Mouse (Mus musculus): ENCODE measurements around the gene Snx27. TPM values are rescaled to one million over a fixed set of nuclear protein-coding genes. Genes with fewer than 3 reads are reported as not detected.
A peak's percentile ranks its signal among the peaks of the same experiment; 100 is the strongest.

Gene Snx27
- polyA plus RNA-seq, 1 experiment from 2014 or later: 21.5 TPM

- DNase-seq (ENCODE audit: low spot score) (no peak), ATAC-seq (no peak; the same call in 1 of the 2 replicates)
- H3K9me3 ChIP-seq (ENCODE audit: low read length): no peaks in the 10 kb centered on the region
- H3K4me3 ChIP-seq (ENCODE audit: low read depth, low read length): no peak overlapping the region
- no peak overlapping the region for H3K4me2 ChIP-seq (replicated peaks; ENCODE audit: low read depth, low read length)
- peaks cover 5% of the 10 kb centered on the region; the same call in 1 of the 2 replicates for H3K4me1 ChIP-seq (ENCODE audit: insufficient read depth, low read depth, low read length)
- H3K27me3 ChIP-seq (replicated peaks; ENCODE audit: insufficient read depth, low read length): no peaks in the 10 kb centered on the region
- 49% methylated on average over 4 of the region's 4 CpGs for WGBS
- H3K36me3 ChIP-seq (ENCODE audit: insufficient read depth, low read length): peaks cover 2% of the 10 kb centered on the region; the same call in 1 of the 2 replicates
- no peak overlapping the region for H3K9ac ChIP-seq (replicated peaks; ENCODE audit: low read depth)
- 0 out of 2 replicates have a peak, but pooled peaks have one; percentile 26 for TF ChIP-seq CTCF (IDR thresholded peaks at IDR 0.05)
- no peak for TF ChIP-seq EP300 (IDR thresholded peaks at IDR 0.05)
- H3K27ac ChIP-seq (ENCODE audit: low read length): 0 out of 2 replicates have a peak overlapping the region, but pooled peaks have one; percentile 20
These were observed 18.0 kb downstream of the Snx27 start for GRCm38 (mm10) chr3:94564356-94565010.

DNA sequence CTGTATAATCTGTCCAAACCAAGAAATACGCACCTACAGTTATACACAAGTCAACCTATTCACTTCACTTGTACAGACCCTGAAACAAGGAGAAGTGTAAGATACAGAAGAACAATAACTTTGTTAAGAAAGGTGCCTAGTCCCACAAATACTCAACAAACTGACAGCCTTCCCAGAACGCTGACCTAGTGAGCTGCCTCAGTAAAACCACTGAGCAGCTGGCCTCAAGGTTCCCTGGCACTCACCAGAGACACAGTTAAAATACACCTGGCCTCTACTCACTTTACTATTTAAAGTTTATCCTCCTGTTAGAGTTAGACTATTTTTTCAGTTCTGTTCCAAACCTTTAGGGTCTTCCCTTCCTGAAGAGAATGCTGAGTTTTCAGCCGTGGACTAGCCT lies 19.4 kb downstream of the Snx27 start:
- Histone ChIP-seq H3K27me3 (replicated peaks; ENCODE audit: insufficient read depth, low read length) (no peaks in the 10 kb centered on the region), H3K4me2 (replicated peaks; ENCODE audit: low read depth, low read length) (no peak overlapping the region), H3K9me3 (ENCODE audit: low read length) (no peaks in the 10 kb centered on the region), H3K9ac (replicated peaks; ENCODE audit: low read depth) (no peak overlapping the region), H3K4me3 (ENCODE audit: low read depth, low read length) (no peak overlapping the region), H3K27ac (ENCODE audit: low read length) (no peak overlapping the region), H3K4me1 (ENCODE audit: insufficient read depth, low read depth, low read length) (peaks cover 5% of the 10 kb centered on the region; the same call in 1 of the 2 replicates), H3K36me3 (ENCODE audit: insufficient read depth, low read length) (peaks cover 10% of the 10 kb centered on the region; the same call in 1 of the 2 replicates)
- no peak for ATAC-seq
- DNase-seq (ENCODE audit: low spot score): no peak
- WGBS: 73% methylated on average over 3 of the region's 3 CpGs
- no peak for TF ChIP-seq CTCF (IDR thresholded peaks at IDR 0.05)
- TF ChIP-seq EP300 (IDR thresholded peaks at IDR 0.05): no peak

GRCm38 (mm10) chr3:94559931-94560429 lies 22.5 kb downstream of the Snx27 start:
- no peak overlapping the region for H3K4me2 ChIP-seq (replicated peaks; ENCODE audit: low read depth, low read length)
- H3K4me3 ChIP-seq (ENCODE audit: low read depth, low read length): no peak overlapping the region
- ATAC-seq (no peak), DNase-seq (ENCODE audit: low spot score) (no peak)
- TF ChIP-seq CTCF (IDR thresholded peaks at IDR 0.05) (no peak), EP300 (IDR thresholded peaks at IDR 0.05) (no peak)
- 0 out of 2 replicates have a peak, but pooled peaks cover under 1% of the 10 kb centered on the region for H3K4me1 ChIP-seq (ENCODE audit: insufficient read depth, low read depth, low read length)
- H3K27me3 ChIP-seq (replicated peaks; ENCODE audit: insufficient read depth, low read length): no peaks in the 10 kb centered on the region
- H3K36me3 ChIP-seq (ENCODE audit: insufficient read depth, low read length): peaks cover 10% of the 10 kb centered on the region; the same call in 1 of the 2 replicates
- no peak overlapping the region for H3K9ac ChIP-seq (replicated peaks; ENCODE audit: low read depth)
- H3K27ac ChIP-seq (ENCODE audit: low read length): no peak overlapping the region
- 70% methylated on average over 5 of the region's 5 CpGs for WGBS
- no peaks in the 10 kb centered on the region for H3K9me3 ChIP-seq (ENCODE audit: low read length)

DNA sequence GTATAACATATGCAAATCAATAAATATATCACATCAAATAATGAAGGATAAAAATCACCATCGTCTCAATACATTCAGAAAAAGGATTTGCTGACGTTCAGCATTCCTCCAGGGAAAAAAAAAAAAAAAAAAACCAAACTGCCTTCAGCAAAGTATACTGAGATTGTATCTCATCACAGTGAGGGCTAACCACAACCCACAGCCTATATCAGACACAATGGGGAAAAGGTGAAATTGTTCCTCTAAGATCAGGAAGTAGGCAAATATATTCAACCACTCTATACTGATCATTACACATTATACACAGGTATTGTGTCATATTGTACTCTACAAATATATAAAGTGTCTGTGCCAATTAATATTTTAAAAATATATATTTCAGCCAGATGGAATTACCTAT lies 33.5 kb downstream of the Snx27 start:
- H3K9ac ChIP-seq (replicated peaks; ENCODE audit: low read depth): no peak overlapping the region
- H3K27me3 ChIP-seq (replicated peaks; ENCODE audit: insufficient read depth, low read length): no peaks in the 10 kb centered on the region
- 83% methylated on average over 2 of the region's 2 CpGs for WGBS
- no peak overlapping the region for H3K4me2 ChIP-seq (replicated peaks; ENCODE audit: low read depth, low read length)
- no peaks in the 10 kb centered on the region for H3K4me1 ChIP-seq (ENCODE audit: insufficient read depth, low read depth, low read length)
- H3K36me3 ChIP-seq (ENCODE audit: insufficient read depth, low read length): no peaks in the 10 kb centered on the region
- H3K9me3 ChIP-seq (ENCODE audit: low read length): no peaks in the 10 kb centered on the region
- no peak overlapping the region for H3K4me3 ChIP-seq (ENCODE audit: low read depth, low read length)
- ATAC-seq (no peak), DNase-seq (ENCODE audit: low spot score) (no peak)
- no peak overlapping the region for H3K27ac ChIP-seq (ENCODE audit: low read length)
- TF ChIP-seq EP300 (IDR thresholded peaks at IDR 0.05): no peak
- no peak for TF ChIP-seq CTCF (IDR thresholded peaks at IDR 0.05)

GRCm38 (mm10) chr3:94537187-94537586 lies 45.3 kb downstream of the Snx27 start:
- Histone ChIP-seq H3K27me3 (replicated peaks; ENCODE audit: insufficient read depth, low read length) (no peaks in the 10 kb centered on the region), H3K4me1 (ENCODE audit: insufficient read depth, low read depth, low read length) (no peaks in the 10 kb centered on the region), H3K36me3 (ENCODE audit: insufficient read depth, low read length) (no peaks in the 10 kb centered on the region), H3K4me2 (replicated peaks; ENCODE audit: low read depth, low read length) (no peak overlapping the region), H3K9ac (replicated peaks; ENCODE audit: low read depth) (no peak overlapping the region), H3K27ac (ENCODE audit: low read length) (no peak overlapping the region), H3K9me3 (ENCODE audit: low read length) (no peaks in the 10 kb centered on the region), H3K4me3 (ENCODE audit: low read depth, low read length) (no peak overlapping the region)
- TF ChIP-seq EP300 (IDR thresholded peaks at IDR 0.05) (no peak), CTCF (IDR thresholded peaks at IDR 0.05) (no peak)
- ATAC-seq: no peak
- DNase-seq (ENCODE audit: low spot score): no peak
- 93% methylated on average over 3 of the region's 3 CpGs for WGBS

DNA sequence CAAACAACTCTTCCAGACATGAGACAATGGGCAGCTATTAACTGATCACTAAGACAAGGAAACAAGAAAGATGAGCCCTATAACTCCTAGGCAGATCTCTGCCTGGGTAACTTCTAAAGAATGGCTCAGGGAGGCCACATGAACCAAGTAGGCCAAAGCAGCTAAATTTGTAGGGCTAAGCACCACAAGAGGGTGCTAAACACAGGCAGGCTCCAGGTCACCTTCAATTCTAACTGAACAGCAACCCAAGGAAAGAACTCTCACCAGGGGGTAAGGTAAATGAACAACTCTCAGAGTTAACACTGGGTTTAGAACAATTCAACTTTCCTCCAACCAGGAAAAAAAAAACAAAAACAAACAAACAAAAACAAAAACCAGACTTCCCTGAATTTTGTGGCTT lies 48.5 kb downstream of the Snx27 start:
- no peaks in the 10 kb centered on the region for H3K9me3 ChIP-seq (ENCODE audit: low read length)
- no peak overlapping the region for H3K4me2 ChIP-seq (replicated peaks; ENCODE audit: low read depth, low read length)
- ATAC-seq (no peak), DNase-seq (ENCODE audit: low spot score) (peak; percentile 66)
- H3K36me3 ChIP-seq (ENCODE audit: insufficient read depth, low read length): no peaks in the 10 kb centered on the region
- no peak overlapping the region for H3K9ac ChIP-seq (replicated peaks; ENCODE audit: low read depth)
- no peak overlapping the region for H3K27ac ChIP-seq (ENCODE audit: low read length)
- H3K4me1 ChIP-seq (ENCODE audit: insufficient read depth, low read depth, low read length): no peaks in the 10 kb centered on the region
- TF ChIP-seq CTCF (IDR thresholded peaks at IDR 0.05) (peak; percentile 74), EP300 (IDR thresholded peaks at IDR 0.05) (no peak)
- H3K4me3 ChIP-seq (ENCODE audit: low read depth, low read length): no peak overlapping the region
- no peaks in the 10 kb centered on the region for H3K27me3 ChIP-seq (replicated peaks; ENCODE audit: insufficient read depth, low read length)

Data from lung, postnatal 0 days (tissue).